Mouse (Mus musculus): ENCODE results near the gene Commd7.
A peak's percentile ranks its signal among the peaks of the same experiment; 100 is the strongest.

The Commd7 gene

GRCm38 (mm10) chr2:153622449-153622848 lies 10.1 kb downstream of the Commd7 start:
- no peak for DNase-seq (ENCODE audit: low spot score in 2 of 2)

- no peak for DNase-seq (ENCODE audit: low spot score in 2 of 2)
Measured at GRCm38 (mm10) chr2:153618889-153619288, 13.7 kb downstream of the Commd7 start.

GRCm38 (mm10) chr2:153618439-153618838 lies 14.1 kb downstream of the Commd7 start:
- no peak for DNase-seq (ENCODE audit: low spot score in 2 of 2)

- no peak for DNase-seq (ENCODE audit: low spot score in 2 of 2)
Measured at GRCm38 (mm10) chr2:153616893-153617292, 15.7 kb downstream of the Commd7 start.

- DNase-seq (ENCODE audit: low spot score in 2 of 2), result no peak
Measured at GRCm38 (mm10) chr2:153612594-153613281, 19.8 kb downstream of the Commd7 start.

- DNase-seq (ENCODE audit: low spot score in 2 of 2), result no peak
Measured at GRCm38 (mm10) chr2:153611743-153612142, 20.8 kb downstream of the Commd7 start.

- no peak for DNase-seq (ENCODE audit: low spot score in 2 of 2)
Measured at GRCm38 (mm10) chr2:153611241-153611630, 21.3 kb downstream of the Commd7 start.

- no peak for DNase-seq (ENCODE audit: low spot score in 2 of 2)
Measured at GRCm38 (mm10) chr2:153610426-153611240, 21.9 kb downstream of the Commd7 start.

GRCm38 (mm10) chr2:153609548-153609947 lies 23.0 kb downstream of the Commd7 start:
- DNase-seq (ENCODE audit: low spot score in 2 of 2), result peak; percentile 58 to 66

GRCm38 (mm10) chr2:153609058-153609457 lies 23.5 kb downstream of the Commd7 start:
- DNase-seq (ENCODE audit: low spot score in 2 of 2), result no peak

- no peak for DNase-seq (ENCODE audit: low spot score in 2 of 2)
Measured at GRCm38 (mm10) chr2:153607870-153608515, 24.6 kb downstream of the Commd7 start.

- DNase-seq (ENCODE audit: low spot score in 2 of 2), result no peak
Measured at GRCm38 (mm10) chr2:153606421-153606820, 26.2 kb downstream of the Commd7 start.

- no peak for DNase-seq (ENCODE audit: low spot score in 2 of 2)
Measured at GRCm38 (mm10) chr2:153603724-153604123, 28.9 kb downstream of the Commd7 start.

- DNase-seq (ENCODE audit: low spot score in 2 of 2), result no peak
Measured at GRCm38 (mm10) chr2:153600667-153601648, 31.6 kb downstream of the Commd7 start.

GRCm38 (mm10) chr2:153600021-153600666 lies 32.4 kb downstream of the Commd7 start:
- no peak for DNase-seq (ENCODE audit: low spot score in 2 of 2)

GRCm38 (mm10) chr2:153597626-153598025 lies 35.0 kb downstream of the Commd7 start:
- no peak for DNase-seq (ENCODE audit: low spot score in 2 of 2)

GRCm38 (mm10) chr2:153597014-153597413 lies 35.6 kb downstream of the Commd7 start:
- DNase-seq (ENCODE audit: low spot score in 2 of 2), result no peak

- DNase-seq (ENCODE audit: low spot score in 2 of 2), result no peak
Measured at GRCm38 (mm10) chr2:153594998-153595397, 37.6 kb downstream of the Commd7 start.

GRCm38 (mm10) chr2:153593186-153593585 lies 39.4 kb downstream of the Commd7 start:
- DNase-seq (ENCODE audit: low spot score in 2 of 2), result no peak

- no peak for DNase-seq (ENCODE audit: low spot score in 2 of 2)
Measured at GRCm38 (mm10) chr2:153592056-153593014, 40.2 kb downstream of the Commd7 start.

Measured in frontal cortex, postnatal 25 days (tissue).